Mouse (Mus musculus): ENCODE data around the gene Lipe. TPM values are rescaled to one million over a fixed set of nuclear protein-coding genes. Genes with fewer than 3 reads are reported as not detected.
"Not testable (repeated sequence)": the region's sequence is repeated elsewhere in the genome, so short reads cannot be mapped to it uniquely, and the experiment has no call there.

Lipe gene
- polyA plus RNA-seq, 1 experiment, result 9.1 TPM

DNA sequence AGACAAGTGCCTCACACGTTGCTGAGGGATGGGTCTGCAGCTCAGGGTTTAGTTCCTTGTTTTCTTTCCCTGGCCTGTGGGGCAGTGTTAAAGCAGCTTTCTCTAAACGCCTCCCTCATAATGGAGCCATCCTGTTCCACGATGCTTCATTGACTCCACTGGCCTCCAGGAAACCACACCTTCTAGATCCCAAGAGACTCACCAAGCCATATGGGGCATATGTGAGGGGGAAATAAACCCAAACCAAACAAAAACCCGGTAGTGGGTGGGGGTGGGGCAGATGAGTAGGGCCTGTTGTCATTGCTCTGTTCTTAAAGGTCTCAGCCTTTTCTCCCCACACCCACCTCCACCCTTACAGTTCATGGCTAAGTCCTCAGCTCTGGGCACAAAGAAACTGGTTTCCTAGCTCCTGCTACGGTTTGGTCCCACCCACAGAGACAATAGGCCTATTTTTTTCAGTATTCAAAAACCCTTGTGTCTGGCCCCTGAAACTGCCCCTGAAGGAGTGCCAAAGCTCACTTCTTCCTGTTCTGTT, 34.6 kb upstream of the Lipe start:
- H3K4me1 ChIP-seq, result peaks cover 95% of the 10 kb centered on the region
- H3K36me3 ChIP-seq (replicated peaks; ENCODE audit: low read length), result no peaks in the 10 kb centered on the region
- H3K4me3 ChIP-seq (replicated peaks), result no peak overlapping the region
- TF ChIP-seq GATA1 (IDR thresholded peaks at IDR 0.05; ENCODE audit: borderline replicate concordance, low read length), result no peak
- no peaks in the 10 kb centered on the region for H3K9me3 ChIP-seq
- H3K27me3 ChIP-seq (replicated peaks), result no peaks in the 10 kb centered on the region

DNA sequence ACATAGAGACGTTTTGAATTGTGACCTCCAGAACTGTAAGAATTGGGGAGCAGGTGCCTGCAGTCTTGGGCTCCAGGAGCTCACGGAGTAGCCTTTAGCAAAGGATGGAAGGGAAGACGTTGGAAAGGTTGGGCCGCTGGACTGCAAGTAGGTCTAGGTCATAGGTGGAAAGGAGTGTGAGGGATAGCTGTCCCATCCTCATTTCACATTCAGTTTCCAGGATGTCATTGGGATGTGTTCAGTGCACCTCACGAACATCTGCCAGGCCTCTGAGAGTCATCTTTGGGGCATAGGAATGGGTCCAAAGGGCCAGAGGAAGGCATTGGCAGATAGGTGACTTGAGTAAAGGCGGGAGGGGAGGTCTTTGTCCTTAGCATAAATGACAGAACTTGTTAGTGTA, 33.9 kb upstream of the Lipe start:
- Histone ChIP-seq H3K36me3 (replicated peaks; ENCODE audit: low read length) (no peaks in the 10 kb centered on the region), H3K4me1 (peaks cover 95% of the 10 kb centered on the region), H3K4me3 (replicated peaks) (no peak overlapping the region), H3K27me3 (replicated peaks) (no peaks in the 10 kb centered on the region), H3K9me3 (no peaks in the 10 kb centered on the region)
- TF ChIP-seq FLI1 (IDR thresholded peaks at IDR 0.05; ENCODE audit: low read length) (no peak), GATA1 (IDR thresholded peaks at IDR 0.05; ENCODE audit: borderline replicate concordance, low read length) (no peak)

DNA sequence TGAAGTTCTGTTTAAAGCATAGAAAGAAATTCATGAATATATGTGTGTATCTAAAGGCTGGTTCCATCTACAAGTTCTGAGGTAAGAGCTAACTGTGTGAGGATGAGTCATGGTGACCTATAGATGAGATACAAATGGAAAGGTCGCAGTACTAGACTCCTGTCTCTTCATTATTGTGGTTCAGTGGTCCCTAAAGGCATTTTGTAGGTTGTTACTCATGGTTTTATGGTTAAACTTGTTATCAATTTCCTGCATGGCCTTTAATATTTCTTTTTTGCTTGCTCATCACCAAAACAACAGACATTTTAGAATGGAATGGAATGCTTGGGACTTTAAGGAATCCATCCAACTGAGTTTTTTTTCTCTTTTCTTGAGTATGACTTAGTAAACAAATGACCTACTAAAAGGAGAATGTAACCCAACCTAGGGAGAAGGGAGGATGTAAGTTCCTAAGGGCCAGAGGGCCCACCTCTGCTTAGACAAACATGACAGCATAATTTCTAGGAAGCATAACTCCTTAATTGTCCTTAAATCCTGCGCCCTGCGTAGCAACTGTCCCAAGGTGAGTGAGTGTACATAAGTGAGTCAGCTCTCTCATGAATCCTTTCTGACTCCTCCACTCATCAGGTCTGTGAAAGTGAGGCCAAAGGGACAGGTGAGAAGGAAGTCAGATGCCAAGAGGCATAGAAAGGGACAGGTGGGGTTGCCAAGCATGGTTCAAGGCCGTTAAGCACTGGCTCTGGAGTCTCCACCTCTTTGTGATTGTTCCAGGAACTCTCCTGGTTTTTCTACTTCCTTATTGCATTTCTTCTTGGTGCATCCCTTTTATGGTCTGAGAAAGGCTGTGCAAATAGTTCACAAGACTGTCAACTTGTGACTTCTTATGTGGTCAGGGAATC, 31.6 kb upstream of the Lipe start:
- H3K4me1 ChIP-seq, result peaks cover 83% of the 10 kb centered on the region
- no peaks in the 10 kb centered on the region for H3K9me3 ChIP-seq
- peak overlapping the region; percentile 64 for H3K4me3 ChIP-seq (replicated peaks)
- H3K36me3 ChIP-seq (replicated peaks; ENCODE audit: low read length), result no peaks in the 10 kb centered on the region
- H3K27me3 ChIP-seq (replicated peaks), result no peaks in the 10 kb centered on the region
- no peak for TF ChIP-seq FLI1 (IDR thresholded peaks at IDR 0.05; ENCODE audit: low read length)
- no peak for TF ChIP-seq GATA1 (IDR thresholded peaks at IDR 0.05; ENCODE audit: borderline replicate concordance, low read length)

DNA sequence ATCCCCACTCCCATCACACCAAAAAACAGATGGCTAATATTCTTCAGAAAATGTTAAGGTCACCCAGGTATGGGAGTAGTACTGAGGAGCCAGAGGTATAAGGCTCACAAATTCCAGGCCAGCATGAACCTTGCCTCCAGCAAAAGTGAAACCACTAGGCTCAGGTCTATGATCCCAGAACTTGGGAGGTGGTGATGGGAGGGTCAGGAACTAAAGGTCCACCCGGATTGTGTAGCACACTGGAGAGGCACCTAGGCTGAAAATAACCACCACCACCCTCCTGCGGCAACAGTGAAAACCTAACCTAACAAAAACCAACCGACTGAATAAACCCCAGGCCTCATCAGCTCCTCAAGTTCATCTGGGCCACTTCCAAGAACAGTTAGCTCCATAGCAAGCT, 29.8 kb upstream of the Lipe start:
- Histone ChIP-seq H3K36me3 (replicated peaks; ENCODE audit: low read length) (no peaks in the 10 kb centered on the region), H3K27me3 (replicated peaks) (no peaks in the 10 kb centered on the region), H3K4me1 (peaks cover 72% of the 10 kb centered on the region), H3K9me3 (no peaks in the 10 kb centered on the region), H3K4me3 (replicated peaks) (no peak overlapping the region)
- TF ChIP-seq FLI1 (IDR thresholded peaks at IDR 0.05; ENCODE audit: low read length), result no peak
- TF ChIP-seq GATA1 (IDR thresholded peaks at IDR 0.05; ENCODE audit: borderline replicate concordance, low read length), result no peak

DNA sequence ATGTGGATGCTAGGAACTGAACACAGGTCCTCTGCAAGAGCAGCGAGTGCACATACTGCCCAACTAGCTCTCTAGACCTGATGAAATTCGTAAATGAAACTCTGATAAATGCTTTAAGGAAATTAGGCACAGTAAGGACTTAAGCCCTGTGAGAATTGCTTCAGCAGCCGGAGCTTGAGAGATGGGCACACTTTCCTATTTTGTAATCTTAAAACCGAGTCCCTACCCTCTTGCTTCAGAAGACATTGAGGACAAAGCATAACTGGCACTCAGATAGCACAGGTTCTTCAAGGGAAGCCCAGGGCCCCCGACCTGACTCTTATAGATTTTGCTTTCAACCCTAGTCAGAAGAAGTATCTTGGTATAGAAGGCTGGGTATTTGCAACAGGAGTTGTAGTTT, 28.6 kb upstream of the Lipe start:
- Histone ChIP-seq H3K4me1 (peaks cover 64% of the 10 kb centered on the region), H3K27me3 (replicated peaks) (peaks cover 6% of the 10 kb centered on the region), H3K9me3 (no peaks in the 10 kb centered on the region), H3K4me3 (replicated peaks) (no peak overlapping the region), H3K36me3 (replicated peaks; ENCODE audit: low read length) (no peaks in the 10 kb centered on the region)
- TF ChIP-seq GATA1 (IDR thresholded peaks at IDR 0.05; ENCODE audit: borderline replicate concordance, low read length) (no peak), FLI1 (IDR thresholded peaks at IDR 0.05; ENCODE audit: low read length) (no peak)

DNA sequence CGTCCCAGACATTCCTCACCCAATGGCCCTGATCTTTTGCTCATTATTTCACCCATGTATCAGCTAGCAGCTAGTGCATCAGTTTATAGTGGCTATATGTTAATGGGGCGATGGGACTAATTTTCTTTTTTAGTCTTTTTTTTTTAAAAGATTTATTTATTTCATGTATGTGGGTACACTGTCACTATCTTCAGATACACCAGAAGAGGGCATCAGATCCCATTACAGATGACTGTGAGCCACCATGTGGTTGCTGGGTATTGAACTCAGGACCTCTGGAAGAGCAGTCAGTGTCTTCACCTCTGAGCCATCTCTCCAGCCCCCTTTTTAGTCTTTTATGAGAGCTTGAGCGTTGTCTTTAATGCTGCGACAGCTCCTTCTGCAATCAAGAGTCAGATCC, 27.9 kb upstream of the Lipe start:
- H3K9me3 ChIP-seq; H3K36me3 ChIP-seq (replicated peaks; ENCODE audit: low read length); H3K4me3 ChIP-seq (replicated peaks); H3K27me3 ChIP-seq (replicated peaks): not testable (repeated sequence)
- H3K4me1 ChIP-seq, result peaks cover 63% of the 10 kb centered on the region

DNA sequence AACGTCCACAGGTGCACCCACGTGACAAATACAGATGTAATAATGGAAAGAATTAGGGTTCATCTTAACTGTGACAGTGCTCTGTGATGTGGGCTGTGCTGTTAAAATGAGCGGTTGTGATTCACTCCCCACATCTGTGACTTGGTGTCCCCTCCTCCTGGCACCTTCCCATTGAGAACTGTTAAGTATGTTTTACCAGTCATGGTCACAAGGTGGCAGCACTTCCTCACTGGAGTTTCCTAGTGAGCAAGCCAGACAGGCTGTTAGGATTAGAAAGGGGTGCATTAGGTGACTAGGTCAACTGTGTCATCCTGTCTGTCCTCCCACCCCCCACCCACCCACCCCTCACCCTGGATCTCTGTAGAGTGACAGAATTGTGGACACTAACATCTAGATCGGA, 25.9 kb upstream of the Lipe start:
- Histone ChIP-seq H3K4me3 (replicated peaks) (no peak overlapping the region), H3K9me3 (no peaks in the 10 kb centered on the region), H3K27me3 (replicated peaks) (peaks cover 8% of the 10 kb centered on the region), H3K36me3 (replicated peaks; ENCODE audit: low read length) (no peaks in the 10 kb centered on the region), H3K4me1 (peaks cover 44% of the 10 kb centered on the region)
- no peak for TF ChIP-seq GATA1 (IDR thresholded peaks at IDR 0.05; ENCODE audit: borderline replicate concordance, low read length)
- no peak for TF ChIP-seq FLI1 (IDR thresholded peaks at IDR 0.05; ENCODE audit: low read length)

DNA sequence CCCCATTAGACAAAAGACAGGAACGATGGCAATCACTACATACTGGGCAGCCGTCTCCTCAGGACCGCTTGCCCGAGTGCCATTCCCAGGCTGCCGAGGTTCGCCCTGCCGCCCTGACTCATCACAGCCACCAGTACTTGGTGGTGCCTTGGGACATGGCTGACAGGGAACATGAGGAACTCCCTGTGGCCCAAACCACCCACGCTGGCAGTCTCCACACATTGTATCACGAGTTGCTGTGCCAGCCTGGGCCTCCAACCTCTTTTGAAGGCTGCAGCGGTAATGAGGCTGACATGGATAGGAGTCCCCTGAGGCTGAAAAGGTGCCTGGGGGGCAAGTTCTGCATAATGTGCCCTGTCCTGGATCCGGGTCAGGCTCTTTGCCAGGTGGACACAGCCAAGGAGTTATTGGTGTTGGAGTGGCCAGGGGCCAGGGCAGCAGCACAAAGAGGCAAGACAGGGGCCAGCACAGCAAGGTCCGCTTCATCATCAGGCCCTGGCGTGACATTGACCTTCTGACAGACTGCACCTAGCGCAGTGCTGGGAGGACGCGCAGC, 23.9 kb upstream of the Lipe start:
- TF ChIP-seq FLI1 (IDR thresholded peaks at IDR 0.05; ENCODE audit: low read length) (no peak), GATA1 (IDR thresholded peaks at IDR 0.05; ENCODE audit: borderline replicate concordance, low read length) (no peak)
- H3K4me3 ChIP-seq (replicated peaks), result no peak overlapping the region
- H3K4me1 ChIP-seq, result peaks cover 26% of the 10 kb centered on the region

DNA sequence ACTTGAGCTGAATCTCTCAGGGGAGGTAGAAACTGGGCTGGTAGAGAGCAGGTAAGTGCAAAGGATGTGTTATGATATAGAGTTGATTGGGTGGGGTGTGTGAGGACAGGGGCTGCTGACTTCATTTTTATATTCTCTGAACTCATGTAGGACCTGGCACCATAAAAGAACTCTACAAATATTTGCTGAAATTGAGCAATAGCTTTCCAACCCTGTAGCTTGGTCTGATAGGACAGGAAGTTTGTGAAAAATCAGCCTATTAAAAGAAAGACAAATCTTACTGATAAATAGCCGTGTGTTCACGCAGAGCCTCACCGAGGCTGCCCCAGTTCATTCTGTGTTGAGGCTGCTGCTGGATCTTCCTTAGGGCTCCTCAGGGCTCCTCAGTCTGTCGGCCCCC, 21.4 kb upstream of the Lipe start:
- no peaks in the 10 kb centered on the region for H3K9me3 ChIP-seq
- H3K4me3 ChIP-seq (replicated peaks), result no peak overlapping the region
- H3K4me1 ChIP-seq, result peaks cover 16% of the 10 kb centered on the region
- H3K27me3 ChIP-seq (replicated peaks), result peaks cover 13% of the 10 kb centered on the region
- H3K36me3 ChIP-seq (replicated peaks; ENCODE audit: low read length), result no peaks in the 10 kb centered on the region
- TF ChIP-seq FLI1 (IDR thresholded peaks at IDR 0.05; ENCODE audit: low read length) (no peak), GATA1 (IDR thresholded peaks at IDR 0.05; ENCODE audit: borderline replicate concordance, low read length) (no peak)

More for the DNA sequence above, 23.9 kb upstream of the Lipe start:
- no peaks in the 10 kb centered on the region for H3K36me3 ChIP-seq (replicated peaks; ENCODE audit: low read length)
- no peaks in the 10 kb centered on the region for H3K9me3 ChIP-seq
- peaks cover 8% of the 10 kb centered on the region for H3K27me3 ChIP-seq (replicated peaks)

DNA sequence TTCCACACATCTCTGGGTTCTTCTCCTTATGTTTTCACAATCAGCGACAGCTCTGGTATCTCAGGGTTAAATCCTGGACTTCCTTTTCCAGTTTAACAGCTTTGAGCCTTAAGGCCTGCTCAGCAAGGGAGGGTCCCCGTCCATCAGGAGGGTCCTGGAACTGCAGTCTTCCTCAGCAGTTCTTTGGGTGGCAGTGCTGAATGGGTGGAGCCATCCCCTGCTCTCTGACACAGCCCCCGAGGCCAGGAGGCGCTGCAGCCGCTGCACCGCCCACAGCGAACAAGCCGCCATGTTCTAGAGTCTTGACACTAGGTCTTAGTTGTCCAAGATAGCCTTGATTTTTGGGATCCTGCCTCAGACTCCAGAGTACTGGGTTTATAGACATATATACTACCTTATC, 21.0 kb upstream of the Lipe start:
- TF ChIP-seq FLI1 (IDR thresholded peaks at IDR 0.05; ENCODE audit: low read length), result no peak
- no peak for TF ChIP-seq GATA1 (IDR thresholded peaks at IDR 0.05; ENCODE audit: borderline replicate concordance, low read length)
- H3K27me3 ChIP-seq (replicated peaks), result peaks cover 15% of the 10 kb centered on the region
- no peaks in the 10 kb centered on the region for H3K9me3 ChIP-seq
- no peaks in the 10 kb centered on the region for H3K36me3 ChIP-seq (replicated peaks; ENCODE audit: low read length)
- no peak overlapping the region for H3K4me3 ChIP-seq (replicated peaks)
- peaks cover 14% of the 10 kb centered on the region; the same call in 1 of the 2 replicates for H3K4me1 ChIP-seq

Measured in megakaryocyte, embryonic 14.5 days (primary cell).